Mouse (Mus musculus) layer of hippocampus, adult 2 months (tissue): ENCODE measurements around the gene Hmga1. TPM values are rescaled to one million over a fixed set of nuclear protein-coding genes. Genes with fewer than 3 reads are reported as not detected.

Source experiments
- DNase-seq, 2 experiments: peaks; one replicate each; pipeline ENCODE4 v3.0.0; 2022; ENCODE audit warnings: low spot score in 2 of 2
- H3K27ac ChIP-seq: fragments of 200-600 bp; 2 replicates; pipeline ENCODE4 v1.8.1; 2022
- H3K4me3 ChIP-seq: fragments of 200-600 bp; 2 replicates; pipeline ENCODE4 v1.8.1; 2022; ENCODE audit warnings: mild to moderate bottlenecking
- CTCF ChIP-seq: fragments of 200-600 bp; conservative IDR thresholded peaks from 2 replicates; pipeline ENCODE4 v1.8.1; 2022; ENCODE audit warnings: antibody characterized with exemption, mild to moderate bottlenecking, moderate library complexity
- total RNA-seq, 2 experiments: library from RNA; stranded (reverse); gene quantifications; 2 replicates each; pipeline ENCODE4 v1.2.3; 2021

Hmga1 gene
- total RNA-seq, 2 experiments from 2014 or later: 30.5 to 38.2 TPM

DNA sequence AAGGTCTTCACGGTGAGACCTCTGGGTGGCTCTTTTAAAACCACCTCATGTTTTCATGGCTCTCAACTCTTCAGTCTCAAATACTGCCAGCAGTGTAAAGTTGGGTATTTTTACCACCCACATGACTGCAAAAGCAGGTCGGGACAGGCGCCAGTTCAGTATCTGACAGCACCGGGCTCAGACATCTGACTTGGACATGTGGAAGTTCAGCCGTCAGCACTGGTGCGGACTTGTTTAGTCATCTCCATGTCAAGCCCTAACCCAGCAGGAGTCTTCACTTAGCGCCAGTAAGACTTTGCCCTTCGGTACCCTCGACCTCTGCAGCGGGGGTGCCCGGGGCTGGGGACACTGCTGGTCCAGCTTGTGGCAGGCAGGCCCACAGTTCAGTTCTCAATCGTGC is 31.0 kb downstream of the Hmga1 start:
- peak overlapping the region; percentile 76 for H3K27ac ChIP-seq
- no peak for DNase-seq
- TF ChIP-seq CTCF: no peak
- H3K4me3 ChIP-seq: no peak overlapping the region

DNA sequence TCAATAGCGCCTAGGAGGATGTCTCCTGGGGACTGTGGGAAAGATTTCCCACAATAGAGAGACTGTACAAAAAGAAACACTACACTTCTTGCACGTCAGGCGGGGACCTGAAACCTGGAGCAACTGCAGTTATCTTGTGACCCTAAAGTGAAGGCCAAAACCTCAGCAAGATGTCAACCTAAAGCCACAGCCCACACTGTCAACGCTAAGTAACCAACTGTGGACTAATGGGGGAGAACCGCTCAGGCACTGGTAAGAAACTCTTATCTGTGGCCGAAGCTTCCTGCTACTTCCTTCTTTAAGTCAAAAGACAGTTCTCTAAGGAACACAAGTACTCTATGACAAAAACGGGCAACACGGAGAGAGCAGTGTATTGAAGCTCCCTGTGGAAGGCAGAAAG is 31.9 kb downstream of the Hmga1 start:
- TF ChIP-seq CTCF: no peak
- H3K27ac ChIP-seq: peak overlapping the region; percentile 76
- H3K4me3 ChIP-seq: no peak overlapping the region
- DNase-seq: no peak

DNA sequence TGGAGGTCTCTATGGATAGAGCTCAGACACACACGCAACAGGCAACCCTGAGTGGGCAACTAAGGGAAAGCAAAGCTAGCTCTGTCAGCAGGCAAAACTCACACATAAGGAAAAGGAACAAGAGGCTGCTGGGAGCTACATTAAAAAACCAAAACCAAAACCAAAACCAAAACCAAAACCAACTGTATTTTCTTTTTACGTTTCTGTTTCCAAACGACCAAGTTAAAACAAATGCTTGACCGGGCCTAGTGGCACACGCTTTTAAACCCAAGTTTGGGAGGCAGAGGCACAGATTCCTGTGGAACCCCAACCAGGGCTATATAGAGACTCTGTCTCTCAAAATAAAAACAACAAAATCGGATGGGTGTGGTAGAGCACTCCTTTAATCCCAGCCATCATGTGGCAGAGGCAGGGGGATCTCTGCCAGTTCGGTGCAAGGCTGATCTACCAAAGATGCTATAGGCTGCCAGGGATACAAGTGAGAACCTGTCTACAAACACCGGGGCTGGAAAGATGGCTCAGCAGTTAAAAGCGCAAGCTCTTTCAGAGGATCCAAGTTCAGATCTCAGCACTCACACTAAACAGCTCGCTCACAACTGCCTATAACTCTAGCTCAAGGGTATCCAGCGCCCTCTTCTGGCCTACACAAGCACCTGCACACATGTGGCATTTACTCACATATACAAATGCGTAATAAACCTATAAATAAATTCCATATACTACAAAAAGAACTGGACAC is 35.7 kb downstream of the Hmga1 start:
- Histone ChIP-seq H3K27ac (peak overlapping the region; percentile 51; the same call in 1 of the 2 replicates), H3K4me3 (no peak overlapping the region)
- peak; percentile 59 for TF ChIP-seq CTCF
- DNase-seq: no peak

DNA sequence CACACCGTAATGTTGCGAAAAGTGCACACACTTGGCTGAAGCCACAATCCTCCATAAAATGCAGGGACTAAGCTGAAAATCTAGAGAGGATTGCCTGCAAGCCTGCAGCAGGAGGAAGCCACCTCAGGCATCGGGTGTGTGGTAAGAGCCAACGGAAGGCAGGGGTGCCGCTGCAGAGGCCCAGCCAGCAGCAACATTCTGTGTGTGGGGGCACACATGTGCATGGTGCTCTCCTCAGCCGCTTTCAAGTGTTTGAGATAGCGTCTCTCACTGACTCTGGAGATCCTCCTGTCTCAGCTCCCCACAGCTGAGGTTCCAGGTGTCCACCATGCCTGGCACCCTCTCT is 36.2 kb downstream of the Hmga1 start:
- TF ChIP-seq CTCF: no peak; the same call in 1 of the 2 replicates
- DNase-seq: no peak
- H3K27ac ChIP-seq: 0 out of 2 replicates have a peak overlapping the region, but pooled peaks have one; percentile 1
- H3K4me3 ChIP-seq: no peak overlapping the region

DNA sequence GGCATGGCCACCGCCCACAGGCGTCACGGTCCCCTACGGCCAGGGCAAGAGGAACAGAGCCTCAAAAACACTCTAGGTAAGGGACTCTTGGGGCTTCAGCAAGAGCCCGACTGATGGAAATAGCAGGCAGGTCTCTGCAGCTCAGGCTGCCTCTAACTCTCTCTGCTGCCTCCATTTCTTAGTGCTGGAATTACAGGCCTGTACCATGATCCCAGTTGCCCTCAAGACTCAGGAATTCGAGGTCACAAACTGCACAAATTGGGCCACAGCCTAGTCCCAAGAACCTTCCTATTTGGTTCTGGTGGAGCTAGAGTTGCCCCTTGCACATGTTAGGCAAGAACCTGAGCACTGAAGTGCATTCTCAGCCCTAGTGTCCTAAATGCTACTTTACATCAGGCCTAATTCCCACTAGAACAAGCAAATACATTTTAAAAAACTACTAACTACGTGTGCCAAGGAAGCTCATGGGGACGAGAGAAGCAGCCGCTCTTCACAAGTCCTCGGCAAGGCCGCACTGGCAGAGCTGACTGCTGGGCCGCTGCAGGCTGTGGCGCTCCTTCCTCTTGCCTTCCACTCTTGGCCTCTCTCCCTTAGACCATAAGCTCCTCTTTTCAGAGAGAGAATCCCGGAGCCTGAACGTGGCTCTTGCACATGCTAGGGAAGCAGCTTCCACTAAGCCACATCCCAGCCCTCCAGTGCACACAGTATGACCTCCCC is 39.5 kb downstream of the Hmga1 start:
- Histone ChIP-seq H3K27ac (peak overlapping the region; percentile 62), H3K4me3 (no peak overlapping the region)
- peak; percentile 62 for TF ChIP-seq CTCF
- DNase-seq: no peak

DNA sequence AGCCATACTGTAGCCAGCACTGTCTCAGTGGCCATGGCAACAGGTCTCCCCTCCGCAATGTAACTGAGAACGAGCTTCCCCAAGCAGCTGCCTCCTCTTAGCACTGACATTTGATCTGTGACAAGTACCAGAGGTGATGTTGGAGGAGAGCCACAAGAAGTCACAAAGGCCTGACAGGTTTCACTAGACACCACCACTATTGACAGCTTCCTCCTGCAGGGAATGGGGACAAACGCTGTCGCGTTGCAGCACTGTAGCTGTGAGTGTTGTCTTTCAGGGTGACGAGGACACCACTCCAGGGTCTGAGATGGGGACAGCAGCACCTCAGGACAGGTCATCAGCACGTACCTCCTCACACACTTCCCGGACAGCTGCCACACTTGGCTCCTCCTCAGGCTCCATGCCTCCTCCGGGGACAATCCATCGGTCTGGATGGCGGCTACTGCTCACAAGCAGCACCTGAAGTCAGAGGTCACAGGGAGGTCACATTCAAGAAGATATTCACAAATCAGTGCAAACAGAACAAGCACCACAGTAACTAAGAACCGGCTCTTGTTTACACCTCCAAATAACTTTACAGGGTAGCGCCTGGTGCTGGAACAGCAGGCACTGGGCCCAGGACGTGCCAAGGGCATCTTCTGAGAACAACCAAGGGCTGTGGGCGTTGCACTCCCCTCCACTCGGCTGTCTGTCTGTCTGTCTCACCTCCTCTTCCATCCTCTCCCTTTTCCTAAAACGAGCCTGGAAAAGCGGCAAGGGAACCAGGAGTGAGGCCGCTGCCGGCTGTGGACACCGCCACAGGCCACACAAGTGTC is 40.3 kb downstream of the Hmga1 start:
- no peak for TF ChIP-seq CTCF
- H3K4me3 ChIP-seq: no peak overlapping the region
- peak overlapping the region; percentile 62; the same call in 1 of the 2 replicates for H3K27ac ChIP-seq
- no peak for DNase-seq

DNA sequence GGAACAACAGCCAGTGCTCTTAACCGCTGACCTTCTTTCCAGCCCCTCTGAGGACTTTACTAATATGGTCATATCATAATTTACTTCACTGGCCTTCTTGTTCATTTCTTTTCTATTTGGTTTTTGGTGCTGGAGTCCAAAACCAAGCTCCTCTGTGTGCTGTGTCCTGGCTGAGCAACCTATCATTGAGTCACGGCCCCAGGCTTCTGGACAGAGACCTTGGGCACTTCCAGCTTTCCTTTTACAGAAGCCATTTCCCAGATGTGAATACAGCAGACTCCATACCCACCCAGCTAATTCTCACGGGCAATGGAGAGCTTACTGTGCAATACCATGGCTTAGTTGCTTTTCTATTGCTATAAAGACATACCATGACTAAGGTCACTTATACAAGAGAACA is 44.0 kb downstream of the Hmga1 start:
- DNase-seq: no peak
- TF ChIP-seq CTCF: no peak
- Histone ChIP-seq H3K27ac (peak overlapping the region; percentile 70; the same call in 1 of the 2 replicates), H3K4me3 (no peak overlapping the region)

DNA sequence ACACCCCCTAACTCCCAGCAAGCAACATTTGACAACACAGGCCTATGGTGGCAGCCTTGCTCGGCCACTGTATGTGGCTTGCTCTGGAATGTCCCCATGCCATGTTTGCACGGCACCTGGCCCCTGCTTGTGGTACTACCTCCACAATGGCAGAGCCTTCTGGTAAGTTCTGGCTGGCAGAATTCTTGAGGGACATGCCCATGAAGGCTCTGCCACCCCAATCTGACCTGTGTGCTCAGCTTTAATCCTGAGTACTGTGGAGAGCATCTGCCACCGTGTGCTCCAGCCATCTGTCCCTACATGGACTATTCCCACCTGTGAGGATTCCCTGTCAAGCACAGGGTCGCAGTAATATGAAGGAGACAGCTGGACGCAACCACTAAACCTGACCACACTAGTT is 44.6 kb downstream of the Hmga1 start:
- no peak for DNase-seq
- no peak for TF ChIP-seq CTCF
- H3K4me3 ChIP-seq: no peak overlapping the region
- peak overlapping the region; percentile 70; the same call in 1 of the 2 replicates for H3K27ac ChIP-seq

DNA sequence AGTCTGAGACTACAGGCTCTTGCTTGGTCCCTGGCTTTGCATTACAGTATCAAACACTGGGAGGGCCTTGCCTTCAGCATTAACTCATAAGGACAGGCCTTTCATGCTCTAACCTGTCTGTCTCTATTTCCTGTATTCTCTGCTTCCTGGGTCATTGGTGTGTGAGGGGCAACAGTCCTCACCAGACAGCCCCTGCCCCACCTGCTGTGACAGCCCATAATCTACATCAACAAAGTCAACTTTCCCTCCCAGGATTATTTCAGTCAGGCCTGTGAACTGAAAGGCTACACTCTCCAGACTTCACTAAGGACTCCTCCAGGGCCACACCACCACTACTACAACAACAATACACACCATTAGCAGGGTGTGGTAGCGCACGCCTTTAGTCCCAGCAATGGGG is 46.7 kb downstream of the Hmga1 start:
- Histone ChIP-seq H3K27ac (peak overlapping the region; percentile 70), H3K4me3 (no peak overlapping the region)
- no peak for DNase-seq
- no peak for TF ChIP-seq CTCF

DNA sequence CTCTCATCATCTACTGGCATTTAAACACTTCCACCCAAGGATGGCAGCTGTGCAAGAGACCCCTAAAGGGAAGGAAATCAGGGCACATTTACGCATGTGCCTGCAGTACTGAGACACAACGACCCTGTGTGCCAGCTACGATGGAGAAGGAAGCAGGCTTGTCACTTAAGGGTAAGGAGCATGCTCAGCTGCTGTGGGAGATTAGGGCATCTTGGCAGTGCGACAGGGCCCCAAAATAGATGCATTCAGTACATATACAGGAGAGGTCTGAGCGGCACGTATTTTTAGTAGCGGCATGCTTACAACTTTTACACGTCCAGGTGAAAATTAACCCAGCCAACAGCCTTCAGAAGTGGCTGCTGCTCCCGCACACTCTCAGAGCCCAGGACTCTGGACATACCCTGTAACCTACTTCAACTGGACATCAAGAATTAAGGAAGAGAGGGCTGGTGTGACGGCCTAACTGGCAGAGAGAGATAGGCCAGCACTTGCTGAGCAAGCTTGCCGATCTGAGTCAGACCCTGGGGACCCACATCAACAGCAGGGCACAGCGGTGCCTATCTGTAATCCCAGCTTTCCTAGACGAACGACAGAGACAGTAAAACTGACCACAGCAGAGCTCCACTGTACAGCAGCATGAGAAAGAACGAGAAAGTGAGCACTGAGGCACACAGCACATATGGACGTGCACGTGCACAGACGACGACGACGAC is 47.4 kb downstream of the Hmga1 start:
- TF ChIP-seq CTCF: no peak
- DNase-seq: no peak
- Histone ChIP-seq H3K27ac (peak overlapping the region; percentile 70), H3K4me3 (no peak overlapping the region)

DNA sequence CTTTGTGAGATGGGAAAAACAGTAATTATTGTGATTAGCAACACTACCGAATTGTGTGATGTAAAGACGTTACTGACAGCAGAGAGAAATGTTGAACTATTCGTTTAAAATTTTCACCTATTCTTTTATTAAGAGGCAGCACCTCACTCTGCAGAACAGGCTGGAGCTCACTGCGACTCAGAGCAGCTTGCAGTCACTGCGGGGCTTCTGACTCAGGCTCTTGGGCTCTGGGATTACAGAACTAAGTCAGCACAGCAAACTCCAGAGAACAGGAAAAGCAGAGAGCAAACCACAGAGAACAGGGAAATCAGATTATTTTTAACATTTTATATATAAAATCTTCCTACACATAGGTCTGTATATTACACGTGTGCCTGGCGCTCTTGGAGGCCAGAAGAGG is 53.3 kb downstream of the Hmga1 start:
- no peak for TF ChIP-seq CTCF
- H3K4me3 ChIP-seq: no peak overlapping the region
- DNase-seq: no peak
- peak overlapping the region; percentile 88 for H3K27ac ChIP-seq
